Mouse (Mus musculus) mammary gland, adult 2 months (tissue): Measurements from ENCODE around the gene Dicer1. TPM values are rescaled to one million over a fixed set of nuclear protein-coding genes. Genes with fewer than 3 reads are reported as not detected.

Experiments
- polyA plus RNA-seq: library from polyadenylated mRNA; depleted of rRNA; stranded (reverse); fragments of >200 nt; gene quantifications from 2 replicates; pipeline ENCODE4 v1.2.3, GENCODE M21; 2012; ENCODE audit warnings: low replicate concordance; rRNA removed

Gene Dicer1
- polyA plus RNA-seq: 6.7 and 11.7 TPM in 2 replicates

DNA sequence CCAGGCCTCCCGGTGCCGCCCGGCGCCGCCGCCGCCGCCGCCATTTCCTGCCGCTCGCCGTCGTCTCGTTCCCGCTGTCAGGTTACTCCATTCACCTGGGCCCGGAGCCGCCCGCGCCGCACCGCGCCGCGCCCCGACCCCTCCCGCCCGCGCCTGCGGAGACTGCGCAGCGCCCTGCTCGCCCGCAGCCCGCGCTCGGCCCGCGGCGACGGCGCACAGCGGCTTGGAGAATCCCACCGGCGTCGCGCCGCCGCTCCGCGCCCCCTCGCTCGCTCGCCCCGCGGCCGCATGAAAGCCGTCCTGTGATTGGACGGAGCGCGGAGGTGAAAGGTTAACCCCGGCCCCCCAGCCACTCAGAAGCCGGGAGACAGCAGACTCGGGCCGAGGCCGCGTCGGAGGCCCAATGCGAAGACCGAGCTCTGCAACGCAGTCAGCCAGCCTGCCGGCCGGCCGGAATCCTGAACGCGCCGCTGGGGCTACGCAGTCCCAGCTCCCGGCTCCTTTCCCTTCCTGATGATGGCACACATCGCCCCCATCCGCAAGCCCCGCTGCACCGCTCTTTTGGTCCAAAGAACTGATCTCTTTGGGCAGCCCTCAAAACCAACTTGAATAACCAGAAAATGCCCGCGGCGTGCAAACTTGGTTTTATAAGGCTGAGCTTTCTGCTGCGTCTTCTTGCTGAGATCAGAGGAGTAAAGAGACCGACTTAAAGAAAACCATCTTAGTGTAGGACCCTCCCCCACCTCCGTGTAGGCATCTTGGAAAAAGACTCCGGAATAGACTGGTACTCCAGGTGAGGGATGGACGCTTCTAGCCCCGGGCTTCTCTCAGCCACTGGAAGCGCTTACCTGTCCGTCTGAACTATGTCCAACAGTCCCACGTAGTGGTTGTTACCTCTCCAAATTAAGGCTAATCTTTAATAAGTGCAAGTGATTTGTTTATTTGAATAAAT lies at the start of gene Dicer1:
Gene Dicer1, minus strand, starts transcription at position 139 of the 952 bp plus-strand sequence.

Other genes starting within 250 kb of the Dicer1 start
- 5.4 and 8.5 TPM in 2 replicates for gene Clmn, start 113.1 kb upstream of the Dicer1 start, polyA plus RNA-seq